Mouse (Mus musculus) spleen, embryonic (tissue): Measurements from ENCODE around the gene Midn.

ENCODE experiments used
- CTCF ChIA-PET: fragments of 350-600 bp; sonication (Branson Sonifier 250); formaldehyde crosslinking; loops from one replicate; lab custom pipeline; 2022; lab: Charles Lee

The Midn gene

GRCm38 (mm10) chr10:80180288-80180687 lies 32.2 kb downstream of the Midn start:
- CTCF ChIA-PET = no interaction called here

- CTCF ChIA-PET = no interaction called here
These were observed 32.8 kb downstream of the Midn start for GRCm38 (mm10) chr10:80180823-80181222.

GRCm38 (mm10) chr10:80182547-80182946 lies 34.5 kb downstream of the Midn start:
- CTCF ChIA-PET = no interaction called here

- CTCF ChIA-PET = interaction anchor here (0.6 kb wide), 1 partner anchor 362 kb away, joined by 4 read pairs; no protein-coding TSS in a partner anchor
These were observed 38.6 kb downstream of the Midn start for GRCm38 (mm10) chr10:80186649-80187048.

DNA sequence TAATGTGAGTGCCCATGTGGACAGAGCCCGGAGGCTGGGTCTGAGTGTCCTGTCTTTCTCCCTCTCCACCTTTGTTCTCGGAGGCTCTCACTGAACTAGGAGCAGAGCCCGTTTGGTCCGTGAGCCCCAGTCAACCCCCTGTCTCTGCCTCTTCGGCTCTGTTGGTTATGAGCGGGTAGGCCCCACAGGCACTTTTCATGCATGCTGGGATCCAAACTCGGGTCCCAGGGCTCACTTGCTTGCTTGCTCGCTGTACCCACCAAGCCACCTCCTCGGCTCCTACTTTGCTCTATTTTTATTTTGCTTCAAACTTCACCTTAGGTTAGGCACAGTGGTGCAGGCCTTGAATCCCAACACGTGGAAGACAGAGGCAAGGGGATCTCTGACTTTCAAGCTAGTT lies 39.7 kb downstream of the Midn start:
- CTCF ChIA-PET = no interaction called here

GRCm38 (mm10) chr10:80188453-80189024 lies 40.5 kb downstream of the Midn start:
- CTCF ChIA-PET = no interaction called here

- CTCF ChIA-PET = no interaction called here
These were observed 41.9 kb downstream of the Midn start for GRCm38 (mm10) chr10:80189999-80190398.

GRCm38 (mm10) chr10:80190491-80191051 lies 42.5 kb downstream of the Midn start:
- CTCF ChIA-PET = interaction anchor here (0.7 kb wide), 1 partner anchor 678 kb away, joined by 5 read pairs; no protein-coding TSS in a partner anchor

DNA sequence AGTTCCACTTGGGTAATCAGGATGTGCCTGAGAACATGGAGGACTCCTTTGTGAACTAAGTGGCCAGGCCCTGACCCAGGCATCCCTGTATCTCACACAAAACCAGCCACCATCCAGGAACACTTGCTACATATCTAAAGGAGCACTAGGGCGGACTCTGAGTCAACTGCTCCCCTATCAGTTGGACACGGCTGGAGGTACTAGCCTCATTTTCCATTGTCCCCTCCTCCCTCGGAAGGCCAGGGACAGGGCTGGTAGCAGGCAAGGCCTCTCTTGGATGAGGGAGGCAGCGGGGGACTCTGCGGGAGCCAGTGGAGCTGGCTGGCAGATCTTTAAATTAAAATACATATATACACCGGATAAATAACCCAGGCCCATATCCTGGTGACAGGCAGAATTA lies 45.9 kb downstream of the Midn start:
- CTCF ChIA-PET = no interaction called here

- CTCF ChIA-PET = no interaction called here
These were observed 46.4 kb downstream of the Midn start for GRCm38 (mm10) chr10:80194441-80194840.

GRCm38 (mm10) chr10:80196167-80196566 lies 48.1 kb downstream of the Midn start:
- CTCF ChIA-PET = no interaction called here

- CTCF ChIA-PET = no interaction called here
These were observed 48.9 kb downstream of the Midn start for GRCm38 (mm10) chr10:80196778-80197581.

DNA sequence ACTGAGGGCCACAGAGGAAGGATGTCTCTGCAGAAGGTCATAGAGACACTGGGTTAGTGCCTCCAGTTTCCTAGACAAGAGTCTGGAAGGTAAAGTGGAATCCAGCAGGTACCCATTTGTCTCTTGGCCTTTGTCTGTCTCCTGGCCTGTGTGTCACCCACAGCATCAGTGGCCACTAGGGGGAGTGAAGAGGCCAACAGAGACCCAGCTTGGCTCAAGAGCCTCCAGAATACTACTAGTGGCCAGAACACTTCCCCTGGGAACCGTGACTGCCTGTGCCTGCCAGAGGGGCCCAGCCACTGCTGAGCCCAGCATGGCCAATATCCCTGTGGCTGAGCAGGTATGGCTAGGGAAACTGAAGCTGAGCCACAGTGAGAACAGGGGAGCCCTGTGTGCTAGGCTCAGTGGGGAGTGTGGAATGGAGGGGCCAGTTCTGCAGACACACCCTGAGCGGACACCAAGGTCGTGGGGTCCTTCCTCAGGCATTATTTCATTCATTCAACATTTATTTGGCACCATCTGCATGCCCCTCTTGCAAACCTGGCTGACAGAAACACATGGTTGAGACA lies 51.5 kb downstream of the Midn start:
- CTCF ChIA-PET = interaction anchor here (0.6 to 1.2 kb wide), 2 partner anchors 23 to 48 kb away, joined by 3 to 4 read pairs; no protein-coding TSS in a partner anchor

GRCm38 (mm10) chr10:80200485-80200884 lies 52.4 kb downstream of the Midn start:
- CTCF ChIA-PET = interaction anchor here (1.2 kb wide), 1 partner anchor 46 kb away, joined by 4 read pairs; no protein-coding TSS in a partner anchor

DNA sequence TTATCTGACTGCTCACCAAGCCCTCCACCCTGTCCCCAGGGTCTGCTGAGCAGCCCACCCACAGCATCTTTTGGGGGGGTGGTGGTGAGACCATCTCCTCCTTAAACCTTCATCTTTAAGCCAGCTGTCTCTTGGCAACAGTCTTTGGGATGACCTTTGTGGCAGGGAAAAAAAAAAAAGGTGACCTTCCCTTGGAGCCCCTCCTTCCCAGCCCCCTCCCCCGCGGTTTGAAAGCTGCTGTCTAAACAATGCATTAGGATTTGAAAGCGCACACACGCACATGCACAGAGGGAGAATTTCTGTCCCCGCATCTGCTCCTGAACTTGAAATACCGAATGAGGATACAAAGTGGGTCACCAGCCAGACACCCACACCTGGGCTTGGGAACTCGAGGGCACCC lies 56.0 kb downstream of the Midn start:
- CTCF ChIA-PET = no interaction called here

DNA sequence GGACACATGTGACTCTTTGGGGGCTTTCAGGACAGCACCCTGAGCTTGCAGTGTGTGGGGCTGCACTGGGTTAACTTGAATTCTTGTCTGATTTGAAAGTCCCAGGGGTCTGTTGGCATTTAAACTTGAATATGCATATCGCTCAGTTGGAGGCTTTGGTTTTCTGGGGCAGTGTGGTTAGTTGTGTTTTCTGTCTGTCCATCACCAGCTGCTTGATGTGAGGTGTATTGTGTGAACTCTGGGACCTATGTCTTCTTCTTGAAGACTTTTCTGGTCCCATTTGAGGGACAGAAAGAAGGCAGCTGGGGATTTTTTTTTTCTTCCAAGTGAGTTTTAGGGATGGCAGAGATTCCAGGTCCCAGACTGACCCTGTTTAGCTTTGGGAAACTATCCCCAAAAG lies 59.1 kb downstream of the Midn start:
- CTCF ChIA-PET = no interaction called here

DNA sequence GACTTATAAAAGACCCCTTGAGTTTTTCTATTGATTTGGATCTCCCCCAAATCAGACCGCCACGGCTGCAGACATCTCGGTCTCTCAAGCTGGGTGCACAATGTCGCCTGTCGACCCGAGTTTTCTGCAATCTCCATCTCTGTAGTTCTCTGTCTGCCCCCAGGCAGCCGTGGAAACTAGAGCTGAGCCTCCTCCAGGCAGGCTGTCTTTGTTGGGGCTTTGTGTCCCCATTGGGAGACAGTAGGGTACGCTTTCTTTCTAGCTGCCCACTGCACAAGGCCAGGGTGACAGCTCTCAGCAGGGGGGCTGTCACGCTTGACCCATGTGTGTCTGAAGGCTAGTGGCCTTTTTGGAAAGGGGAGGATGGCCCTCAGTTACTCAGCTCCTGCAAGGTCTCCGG lies 59.6 kb downstream of the Midn start:
- CTCF ChIA-PET = no interaction called here
